Mouse (Mus musculus): ENCODE measurements around the gene Tub. TPM values are rescaled to one million over a fixed set of nuclear protein-coding genes. Genes with fewer than 3 reads are reported as not detected.

Tub gene
- polyA plus RNA-seq, 1 experiment = not detected

GRCm38 (mm10) chr7:109009260-109009659 lies 59.1 kb downstream of the Tub start:
- no peak overlapping the region for H3K4me3 ChIP-seq (ENCODE audit: insufficient read depth, low read depth, low read length)
- no peaks in the 10 kb centered on the region; the same call in 1 of the 2 replicates for H3K4me1 ChIP-seq (ENCODE audit: control insufficient read depth, insufficient read depth, insufficient read length, low read length)
- no peak overlapping the region for H3K27ac ChIP-seq (replicated peaks; ENCODE audit: low read depth, low read length)

GRCm38 (mm10) chr7:109010720-109011595 lies 60.8 kb downstream of the Tub start:
- Histone ChIP-seq H3K4me1 (ENCODE audit: control insufficient read depth, insufficient read depth, insufficient read length, low read length) (no peaks in the 10 kb centered on the region; the same call in 1 of the 2 replicates), H3K27ac (replicated peaks; ENCODE audit: low read depth, low read length) (no peak overlapping the region), H3K4me3 (ENCODE audit: insufficient read depth, low read depth, low read length) (peak overlapping the region; percentile 51)

- no peaks in the 10 kb centered on the region; the same call in 1 of the 2 replicates for H3K4me1 ChIP-seq (ENCODE audit: control insufficient read depth, insufficient read depth, insufficient read length, low read length)
- H3K4me3 ChIP-seq (ENCODE audit: insufficient read depth, low read depth, low read length) = no peak overlapping the region
- no peak overlapping the region for H3K27ac ChIP-seq (replicated peaks; ENCODE audit: low read depth, low read length)
These were observed 61.5 kb downstream of the Tub start for GRCm38 (mm10) chr7:109011596-109012180.

GRCm38 (mm10) chr7:109012575-109012974 lies 62.4 kb downstream of the Tub start:
- Histone ChIP-seq H3K4me1 (ENCODE audit: control insufficient read depth, insufficient read depth, insufficient read length, low read length) (no peaks in the 10 kb centered on the region; the same call in 1 of the 2 replicates), H3K4me3 (ENCODE audit: insufficient read depth, low read depth, low read length) (no peak overlapping the region), H3K27ac (replicated peaks; ENCODE audit: low read depth, low read length) (no peak overlapping the region)

GRCm38 (mm10) chr7:109012998-109013625 lies 63.0 kb downstream of the Tub start:
- Histone ChIP-seq H3K4me3 (ENCODE audit: insufficient read depth, low read depth, low read length) (no peak overlapping the region), H3K4me1 (ENCODE audit: control insufficient read depth, insufficient read depth, insufficient read length, low read length) (no peaks in the 10 kb centered on the region; the same call in 1 of the 2 replicates), H3K27ac (replicated peaks; ENCODE audit: low read depth, low read length) (no peak overlapping the region)

- H3K27ac ChIP-seq (replicated peaks; ENCODE audit: low read depth, low read length) = no peak overlapping the region
- H3K4me1 ChIP-seq (ENCODE audit: control insufficient read depth, insufficient read depth, insufficient read length, low read length) = no peaks in the 10 kb centered on the region; the same call in 1 of the 2 replicates
- H3K4me3 ChIP-seq (ENCODE audit: insufficient read depth, low read depth, low read length) = no peak overlapping the region
These were observed 64.7 kb downstream of the Tub start for GRCm38 (mm10) chr7:109014851-109015250.

- H3K27ac ChIP-seq (replicated peaks; ENCODE audit: low read depth, low read length) = no peak overlapping the region
- H3K4me1 ChIP-seq (ENCODE audit: control insufficient read depth, insufficient read depth, insufficient read length, low read length) = no peaks in the 10 kb centered on the region
- no peak overlapping the region for H3K4me3 ChIP-seq (ENCODE audit: insufficient read depth, low read depth, low read length)
These were observed 66.3 kb downstream of the Tub start for GRCm38 (mm10) chr7:109016378-109016923.

GRCm38 (mm10) chr7:109019243-109019642 lies 69.1 kb downstream of the Tub start:
- Histone ChIP-seq H3K27ac (replicated peaks; ENCODE audit: low read depth, low read length) (no peak overlapping the region), H3K4me3 (ENCODE audit: insufficient read depth, low read depth, low read length) (no peak overlapping the region), H3K4me1 (ENCODE audit: control insufficient read depth, insufficient read depth, insufficient read length, low read length) (no peaks in the 10 kb centered on the region)

- no peak overlapping the region for H3K4me3 ChIP-seq (ENCODE audit: insufficient read depth, low read depth, low read length)
- H3K4me1 ChIP-seq (ENCODE audit: control insufficient read depth, insufficient read depth, insufficient read length, low read length) = no peaks in the 10 kb centered on the region
- H3K27ac ChIP-seq (replicated peaks; ENCODE audit: low read depth, low read length) = no peak overlapping the region
These were observed 71.3 kb downstream of the Tub start for GRCm38 (mm10) chr7:109021428-109021827.

GRCm38 (mm10) chr7:109025743-109026142 lies 75.6 kb downstream of the Tub start:
- Histone ChIP-seq H3K27ac (replicated peaks; ENCODE audit: low read depth, low read length) (no peak overlapping the region), H3K4me3 (ENCODE audit: insufficient read depth, low read depth, low read length) (no peak overlapping the region), H3K4me1 (ENCODE audit: control insufficient read depth, insufficient read depth, insufficient read length, low read length) (no peaks in the 10 kb centered on the region)

GRCm38 (mm10) chr7:109026976-109027375 lies 76.8 kb downstream of the Tub start:
- Histone ChIP-seq H3K4me3 (ENCODE audit: insufficient read depth, low read depth, low read length) (no peak overlapping the region), H3K27ac (replicated peaks; ENCODE audit: low read depth, low read length) (no peak overlapping the region), H3K4me1 (ENCODE audit: control insufficient read depth, insufficient read depth, insufficient read length, low read length) (no peaks in the 10 kb centered on the region)

- H3K27ac ChIP-seq (replicated peaks; ENCODE audit: low read depth, low read length) = no peak overlapping the region
These were observed 77.6 kb downstream of the Tub start for GRCm38 (mm10) chr7:109027721-109028120.

GRCm38 (mm10) chr7:109028204-109028603 lies 78.1 kb downstream of the Tub start:
- Histone ChIP-seq H3K27ac (replicated peaks; ENCODE audit: low read depth, low read length) (no peak overlapping the region), H3K4me1 (ENCODE audit: control insufficient read depth, insufficient read depth, insufficient read length, low read length) (no peaks in the 10 kb centered on the region), H3K4me3 (ENCODE audit: insufficient read depth, low read depth, low read length) (no peak overlapping the region)

More at GRCm38 (mm10) chr7:109027721-109028120, 77.6 kb downstream of the Tub start:
- no peaks in the 10 kb centered on the region for H3K4me1 ChIP-seq (ENCODE audit: control insufficient read depth, insufficient read depth, insufficient read length, low read length)
- no peak overlapping the region for H3K4me3 ChIP-seq (ENCODE audit: insufficient read depth, low read depth, low read length)

GRCm38 (mm10) chr7:109029961-109030465 lies 79.9 kb downstream of the Tub start:
- H3K27ac ChIP-seq (replicated peaks; ENCODE audit: low read depth, low read length) = no peak overlapping the region
- no peak overlapping the region for H3K4me3 ChIP-seq (ENCODE audit: insufficient read depth, low read depth, low read length)
- no peaks in the 10 kb centered on the region for H3K4me1 ChIP-seq (ENCODE audit: control insufficient read depth, insufficient read depth, insufficient read length, low read length)

GRCm38 (mm10) chr7:109031331-109031730 lies 81.2 kb downstream of the Tub start:
- H3K4me3 ChIP-seq (ENCODE audit: insufficient read depth, low read depth, low read length) = no peak overlapping the region
- no peak overlapping the region for H3K27ac ChIP-seq (replicated peaks; ENCODE audit: low read depth, low read length)
- no peaks in the 10 kb centered on the region for H3K4me1 ChIP-seq (ENCODE audit: control insufficient read depth, insufficient read depth, insufficient read length, low read length)
